Comparison of ENCODE assay signal across 7 mouse cellular contexts in genomic region chr12:110935983-110936620, GRCm38 (mm10). TPM values are rescaled to one million over a fixed set of nuclear protein-coding genes. Genes with fewer than 3 reads are reported as not detected.
DNase-seq lines count a peak whose midpoint lies in the region; ATAC-seq lines count a peak whose summit lies in the region.

No protein-coding gene starts in this region.

- H3K4me2 ChIP-seq in intestine, embryonic 15.5 days (replicated peaks): no peak overlapping the region

- H3K9ac ChIP-seq in intestine, embryonic 15.5 days: no peak overlapping the region

- H3K27ac ChIP-seq in intestine, embryonic 15.5 days: no peak overlapping the region
- H3K27ac ChIP-seq in midbrain, embryonic 10.5 days (replicated peaks): no peak overlapping the region

- no peak overlapping the region for H3K4me3 ChIP-seq in intestine, embryonic 15.5 days (replicated peaks)
- no peak overlapping the region for H3K4me3 ChIP-seq in midbrain, embryonic 10.5 days

- no peaks in the 10 kb centered on the region for H3K27me3 ChIP-seq in intestine, embryonic 15.5 days (replicated peaks)
- H3K27me3 ChIP-seq in midbrain, embryonic 10.5 days (ENCODE audit: low read depth, poor library complexity, severe bottlenecking): no peaks in the 10 kb centered on the region

- intact Hi-C loops in left cerebral cortex, postnatal 14 days (cut with DNase I): loop anchor here (2.0 kb wide), 1 partner anchor 57 kb away; no protein-coding TSS in a partner anchor

- no peaks in the 10 kb centered on the region for H3K4me1 ChIP-seq in intestine, embryonic 15.5 days (replicated peaks)
- H3K4me1 ChIP-seq in midbrain, embryonic 10.5 days: no peaks in the 10 kb centered on the region

- peak; percentile 93 for ATAC-seq in intestine, embryonic 15.5 days

- no peaks in the 10 kb centered on the region for H3K9me3 ChIP-seq in intestine, embryonic 15.5 days
- H3K9me3 ChIP-seq in midbrain, embryonic 10.5 days (replicated peaks): no peaks in the 10 kb centered on the region

- H3K36me3 ChIP-seq in intestine, embryonic 15.5 days: peaks cover 18% of the 10 kb centered on the region
- peaks cover 66% of the 10 kb centered on the region for H3K36me3 ChIP-seq in midbrain, embryonic 10.5 days

- WGBS in intestine, embryonic 15.5 days: 65% methylated on average over 9 of the region's 9 CpGs
- WGBS in midbrain, embryonic 10.5 days: 70% methylated on average over 9 of the region's 9 CpGs

- peak; percentile 91 for DNase-seq in adrenal gland, postnatal 10 days
- peak; percentile 74 for DNase-seq in embryo, embryonic 11.5 days (ENCODE audit: low read depth, low spot score)
- peak; percentile 36 to 77 for DNase-seq in gastrocnemius, postnatal 4 days (ENCODE audit: low spot score in 2 of 2)
- DNase-seq in left cerebral cortex, postnatal 14 days (ENCODE audit: low spot score in 2 of 2): peak; percentile 85 to 89
- peak; percentile 75 for DNase-seq in midbrain, embryonic 10.5 days (ENCODE audit: low spot score)
- peak; percentile 66 for DNase-seq in spleen, adult 12 weeks (ENCODE audit: low spot score)

RNA-seq across cellular contexts. Expression of gene Ankrd9, which starts 42.7 kb away (rescaled TPM):
- 10 to 100 TPM; 35.7 to 49.7 TPM for total RNA-seq in adrenal gland, postnatal 10 days (2021)
- total RNA-seq in gastrocnemius, postnatal 4 days (2021): 10 to 100 TPM; 12.9 to 17.5 TPM
- polyA plus RNA-seq in intestine, embryonic 15.5 days (2015; fragmentation: Nextera tagmentation; extraction: Ambion mirVana): 22.7 and 25.8 TPM in 2 replicates
- total RNA-seq in left cerebral cortex, postnatal 14 days (2021): 10 to 100 TPM; 12.2 to 14.5 TPM
- polyA plus RNA-seq in midbrain, embryonic 10.5 days (2016; fragmentation: Nextera tagmentation; extraction: Ambion mirVana): 16.5 and 19.4 TPM in 2 replicates

RNA-seq across cellular contexts. Expression of gene Tecpr2, which starts 47.0 kb away (rescaled TPM):
- 10 to 100 TPM in 1 of 2 experiments, 1 to 10 TPM in 1; 8.9 to 10.3 TPM for total RNA-seq in adrenal gland, postnatal 10 days (2021)
- 1 to 10 TPM; 4.8 to 5.4 TPM for total RNA-seq in gastrocnemius, postnatal 4 days (2021)
- 3.0 and 3.1 TPM in 2 replicates for polyA plus RNA-seq in intestine, embryonic 15.5 days (2015; fragmentation: Nextera tagmentation; extraction: Ambion mirVana)
- 10 to 100 TPM; 42.6 to 45.2 TPM for total RNA-seq in left cerebral cortex, postnatal 14 days (2021)
- polyA plus RNA-seq in midbrain, embryonic 10.5 days (2016; fragmentation: Nextera tagmentation; extraction: Ambion mirVana): 5.3 and 6.7 TPM in 2 replicates

RNA-seq across cellular contexts. Expression of gene Cinp, which starts 47.2 kb away (rescaled TPM):
- total RNA-seq in adrenal gland, postnatal 10 days (2021): 10 to 100 TPM; 40.5 to 46.3 TPM
- 10 to 100 TPM; 40.5 to 41.9 TPM for total RNA-seq in gastrocnemius, postnatal 4 days (2021)
- polyA plus RNA-seq in intestine, embryonic 15.5 days (2015; fragmentation: Nextera tagmentation; extraction: Ambion mirVana): 69.6 and 74.2 TPM in 2 replicates
- total RNA-seq in left cerebral cortex, postnatal 14 days (2021): 100 to 1,000 TPM; 107 to 124 TPM
- polyA plus RNA-seq in midbrain, embryonic 10.5 days (2016; fragmentation: Nextera tagmentation; extraction: Ambion mirVana): 81.7 and 95.6 TPM in 2 replicates
